Mouse (Mus musculus) cerebral cortex, adult 2 months (tissue): ENCODE measurements around the gene Pigo.

Source experiments
- WGBS: fragments of 180-500 bp; shearing (Covaris S2); methylation state at CpG from one replicate; pipeline ENCODE4 v1.1.7; 2018; 5-methylcytosine and 5-hydroxymethylcytosine counted together

Pigo gene

GRCm38 (mm10) chr4:43025084-43025960, at the start of gene Pigo:
Pigo (minus strand) TSS chr4:43025819.
- WGBS = 6% methylated on average over 42 of the region's 42 CpGs

GRCm38 (mm10) chr4:43065471-43065870, 39.9 kb upstream of the Pigo start:
- 95% methylated on average over 4 of the region's 4 CpGs for WGBS

- 35% methylated on average over 3 of the region's 3 CpGs for WGBS
Measured at GRCm38 (mm10) chr4:43060286-43060685, 34.7 kb upstream of the Pigo start.

GRCm38 (mm10) chr4:43059697-43060096, 34.1 kb upstream of the Pigo start:
- WGBS = 23% methylated on average over 3 of the region's 3 CpGs

- WGBS = under 1% methylated on average over 87 of the region's 90 CpGs
Measured at GRCm38 (mm10) chr4:43058753-43059654, 33.4 kb upstream of the Pigo start, which contains the start of gene Unc13b. Unc13b (plus strand) TSS chr4:43058953.

GRCm38 (mm10) chr4:43058392-43058752, 32.8 kb upstream of the Pigo start:
- 8% methylated on average over 8 of the region's 8 CpGs for WGBS

GRCm38 (mm10) chr4:43057654-43058053, 32.0 kb upstream of the Pigo start:
- WGBS = 94% methylated on average over 5 of the region's 5 CpGs

GRCm38 (mm10) chr4:43052627-43053026, 27.0 kb upstream of the Pigo start:
- WGBS = 12% methylated on average over 4 of the region's 4 CpGs

GRCm38 (mm10) chr4:43047231-43047630, 21.6 kb upstream of the Pigo start:
- under 1% methylated on average over 5 of the region's 5 CpGs for WGBS

- whole genome bisulfite sequencing = 21% methylated on average over 5 of the region's 5 CpGs
Measured at GRCm38 (mm10) chr4:43046607-43047006, 21.0 kb upstream of the Pigo start.

- under 1% methylated on average over 33 of the region's 33 CpGs for WGBS
Measured at GRCm38 (mm10) chr4:43045659-43046302, 20.2 kb upstream of the Pigo start, which contains the start of gene Fam214b. Fam214b (minus strand) TSS chr4:43046220.

- WGBS = 4% methylated on average over 13 of the region's 13 CpGs
Measured at GRCm38 (mm10) chr4:43045285-43045658, 19.7 kb upstream of the Pigo start.

GRCm38 (mm10) chr4:43044673-43045072, 19.1 kb upstream of the Pigo start:
- 20% methylated on average over 4 of the region's 4 CpGs for WGBS

- 14% methylated on average over 7 of the region's 7 CpGs for WGBS
Measured at GRCm38 (mm10) chr4:43043644-43044357, 18.2 kb upstream of the Pigo start.

- 66% methylated on average over 9 of the region's 9 CpGs for WGBS
Measured at GRCm38 (mm10) chr4:43040881-43041547, 15.4 kb upstream of the Pigo start.

GRCm38 (mm10) chr4:43040114-43040572, 14.5 kb upstream of the Pigo start:
- under 1% methylated on average over 25 of the region's 25 CpGs for WGBS

- WGBS = 2% methylated on average over 11 of the region's 11 CpGs
Measured at GRCm38 (mm10) chr4:43039609-43040008, 14.0 kb upstream of the Pigo start.

- 28% methylated on average over 15 of the region's 15 CpGs for WGBS
Measured at GRCm38 (mm10) chr4:43038567-43039495, 13.2 kb upstream of the Pigo start.

- 65% methylated on average over 4 of the region's 4 CpGs for WGBS
Measured at GRCm38 (mm10) chr4:43037860-43038566, 12.4 kb upstream of the Pigo start.
